Mouse (Mus musculus) heart, postnatal 14 days (tissue): ENCODE measurements around the gene Abcb8. TPM values are rescaled to one million over a fixed set of nuclear protein-coding genes. Genes with fewer than 3 reads are reported as not detected.

Experiments
- DNase-seq, 2 experiments: peaks; one replicate each; pipeline ENCODE4 v3.0.0; 2021 to 2022
- intact Hi-C: fragments of 180-260 bp; cut with DNase I; formaldehyde crosslinking; loops from one replicate; pipeline ENCODE4 v1.15.1; 2025
- long read RNA-seq, 2 experiments: library from polyadenylated mRNA; stranded (forward); transcript quantifications; one replicate each; pipeline ENCODE4 v2.0.0; 2021
- total RNA-seq, 2 experiments: library from RNA; stranded (reverse); gene quantifications; 2 replicates each; pipeline ENCODE4 v1.2.3; 2021

The Abcb8 gene
- 10 to 100 TPM; 81.9 to 87.0 TPM for total RNA-seq
- long read RNA-seq, experiment 1, transcript Abcb8-201 (16 exons, 2,939 nt): major isoform, 97 of 122 reads
- long read RNA-seq, experiment 1, transcript Abcb8-203 (17 exons, 3,074 nt): minor isoform, 5 of 122 reads
- long read RNA-seq, experiment 1, partial matches to known transcripts: 12 of 122 reads
- long read RNA-seq, experiment 1, other reads (novel, unspliced or antisense): 7 of 122 reads
- long read RNA-seq, experiment 2, transcript Abcb8-201 (16 exons, 2,939 nt): major isoform, 84 of 100 reads
- long read RNA-seq, experiment 2, partial matches to known transcripts: 6 of 100 reads
- long read RNA-seq, experiment 2, other reads (novel, unspliced or antisense): 8 of 100 reads

DNA sequence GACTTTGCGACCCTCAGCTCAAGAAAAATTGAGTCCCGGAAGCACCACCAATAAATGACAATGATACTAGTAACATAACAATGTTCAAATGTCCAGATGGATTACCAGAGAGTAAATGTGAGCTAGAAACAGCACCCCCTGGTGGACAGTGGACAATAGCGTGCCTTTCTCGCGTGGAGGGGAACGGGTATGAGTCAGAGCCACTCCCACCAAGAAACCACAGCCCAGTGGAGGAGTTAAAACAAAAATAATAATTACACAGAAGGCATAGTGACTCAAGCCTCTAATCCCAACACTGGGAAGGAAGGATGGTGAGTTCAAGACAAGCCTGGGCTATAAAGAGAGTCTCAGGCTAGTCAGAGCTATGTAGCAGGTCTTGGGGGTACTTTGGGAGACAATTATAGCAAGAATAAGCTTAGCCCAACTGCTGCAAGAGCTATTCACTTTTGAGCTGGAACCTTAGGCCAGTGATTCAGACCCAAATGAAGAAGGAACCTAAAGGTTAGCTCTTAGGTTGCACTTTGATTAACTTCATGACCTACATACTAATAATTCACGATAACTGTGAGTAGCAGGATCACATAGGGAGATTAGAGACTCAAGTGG lies at the start of gene Abcb8:
Gene Abcb8 (plus strand): TSS at position 272 of the 606 bp plus-strand sequence.
- peak; percentile 83 to 90 for DNase-seq
- intact Hi-C loops: loop anchor here (1.0 to 2.0 kb wide), 2 partner anchors 32 to 57 kb away; no protein-coding TSS in a partner anchor

DNA sequence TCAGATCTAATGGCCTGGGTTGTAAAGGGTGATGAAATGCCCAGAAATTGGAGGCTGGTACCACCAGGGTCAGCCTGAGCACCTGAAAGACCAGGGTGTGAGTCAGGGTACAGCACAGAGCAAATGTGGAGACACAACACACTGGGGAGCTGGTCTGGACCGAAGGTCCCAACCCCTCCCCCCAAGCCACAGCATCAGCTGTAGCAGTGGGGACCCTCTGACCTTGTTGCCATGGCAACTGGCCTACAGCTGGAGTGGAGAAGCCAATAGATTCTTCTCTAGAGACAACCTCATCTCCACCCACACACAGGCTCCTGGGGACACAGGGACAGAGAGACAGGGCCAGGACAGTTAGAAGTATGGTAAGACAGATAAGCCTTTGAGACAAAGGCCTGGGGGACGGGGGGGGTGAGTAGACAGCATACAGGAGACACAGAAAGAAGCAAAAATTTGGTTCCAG lies 49.5 kb upstream of the Abcb8 start:
- DNase-seq: no peak
- intact Hi-C loops: no loop called here

GRCm38 (mm10) chr5:24344477-24345051 lies 48.9 kb upstream of the Abcb8 start:
- intact Hi-C loops: no loop called here
- peak; percentile 61 to 67 for DNase-seq

DNA sequence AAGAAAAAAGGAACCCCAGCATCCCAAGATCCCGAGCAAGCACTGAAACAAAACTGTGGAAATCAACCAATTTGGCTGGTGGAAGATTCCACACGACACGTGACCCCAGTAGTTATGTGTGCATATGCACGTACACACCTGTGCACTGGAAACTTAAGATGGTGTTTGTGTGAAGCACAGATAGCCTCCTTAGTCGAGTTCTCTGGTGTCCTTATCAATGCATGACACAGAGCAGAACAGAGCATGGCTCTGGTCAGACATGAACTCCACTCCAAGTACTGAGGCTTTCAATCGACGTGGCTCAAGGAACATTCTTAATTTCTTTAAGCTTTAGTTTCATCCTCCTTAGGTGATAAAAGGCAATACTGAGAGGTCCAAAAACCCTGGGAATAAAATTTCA lies 47.1 kb upstream of the Abcb8 start:
- DNase-seq: no peak
- intact Hi-C loops: no loop called here

GRCm38 (mm10) chr5:24347186-24347875 lies 46.1 kb upstream of the Abcb8 start:
- intact Hi-C loops: no loop called here
- no peak for DNase-seq

DNA sequence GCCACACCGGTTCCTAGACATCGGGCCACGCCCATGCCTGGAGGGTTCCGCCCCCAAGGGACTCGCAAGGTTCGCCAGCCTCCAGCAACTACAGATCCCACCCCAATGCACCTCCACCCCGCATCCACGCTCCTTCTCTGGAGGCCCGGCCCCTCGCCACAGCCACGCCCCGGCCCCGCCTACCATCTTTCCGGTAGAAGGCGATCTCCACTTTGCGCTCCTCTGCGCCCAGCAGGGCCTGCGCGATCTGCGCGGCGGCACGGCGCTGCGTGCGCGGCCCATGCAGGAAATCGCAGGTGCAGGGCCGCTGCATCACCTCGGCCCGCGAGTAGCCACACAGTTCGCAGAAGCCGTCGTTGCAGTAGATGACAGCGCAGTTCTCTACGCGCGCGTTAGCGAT lies 45.3 kb upstream of the Abcb8 start:
- peak; percentile 67 to 73 for DNase-seq
- intact Hi-C loops: no loop called here

DNA sequence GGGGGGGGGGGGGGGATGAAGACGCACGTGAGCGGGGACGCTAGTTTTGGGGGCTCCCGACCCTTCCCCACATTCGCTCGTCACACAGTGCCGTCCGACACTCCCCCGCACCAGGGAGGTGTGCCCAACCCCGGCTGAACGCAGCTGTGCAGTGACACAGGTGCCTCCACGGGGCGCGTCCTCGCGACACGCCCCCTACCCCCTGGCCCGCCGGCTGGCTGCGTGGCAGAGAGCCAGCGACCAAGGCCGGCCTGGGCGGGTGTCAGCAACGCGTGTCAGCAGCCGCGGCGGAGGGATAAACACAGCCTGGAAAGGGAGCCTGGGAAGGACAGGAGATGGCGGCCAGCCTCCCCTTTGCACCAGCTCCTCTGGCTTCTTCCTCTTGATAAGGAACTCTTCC lies 44.9 kb upstream of the Abcb8 start:
- intact Hi-C loops: no loop called here
- peak in 1 of 2 experiments; percentile 68 for DNase-seq

DNA sequence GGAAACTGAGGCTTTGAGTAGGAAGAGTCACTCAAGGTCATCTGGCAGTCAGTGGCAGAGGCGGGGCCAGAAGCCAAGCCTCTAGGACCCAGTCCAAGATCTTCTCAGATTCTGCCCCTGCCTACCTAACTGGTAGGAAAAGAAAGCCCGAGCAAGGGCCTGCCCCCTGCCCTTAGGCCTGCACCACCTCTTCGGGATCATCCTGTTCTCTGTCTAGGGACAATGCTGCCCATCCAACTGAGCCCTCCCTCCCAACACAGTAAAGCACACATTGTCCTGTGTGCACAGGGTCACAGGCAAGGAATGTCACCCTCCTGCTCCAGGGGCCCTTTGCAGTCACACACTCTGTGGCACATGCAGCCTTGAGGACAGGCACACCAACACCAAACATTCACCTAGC lies 43.4 kb upstream of the Abcb8 start:
- intact Hi-C loops: no loop called here
- no peak for DNase-seq

GRCm38 (mm10) chr5:24350531-24351250 lies 42.8 kb upstream of the Abcb8 start:
- peak in 1 of 2 experiments; percentile 50 for DNase-seq
- intact Hi-C loops: no loop called here

DNA sequence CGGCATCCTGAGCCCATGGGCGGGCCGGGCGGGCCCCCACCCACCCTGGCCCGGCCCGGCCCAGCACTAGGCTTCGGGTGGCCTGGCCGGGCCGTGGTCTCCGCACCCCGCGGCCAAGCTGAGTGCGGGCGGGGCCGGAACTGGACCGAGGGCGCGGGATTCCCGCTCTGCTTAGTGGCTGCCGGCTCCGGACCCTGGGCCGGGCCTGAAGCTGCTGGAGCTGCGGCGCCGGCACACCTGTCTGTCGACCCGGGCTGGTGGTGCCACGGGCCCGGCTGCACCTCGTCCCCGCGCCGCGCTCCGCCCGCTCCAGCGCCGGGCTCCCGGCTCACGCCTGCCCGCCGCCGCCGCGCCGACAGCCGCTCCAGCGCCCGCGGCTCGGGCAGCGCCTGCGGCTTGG lies 42.2 kb upstream of the Abcb8 start, which contains the start of gene Kcnh2:
Gene Kcnh2 (minus strand): TSS at position 327 of the 400 bp plus-strand sequence.
- intact Hi-C loops: no loop called here
- no peak for DNase-seq

DNA sequence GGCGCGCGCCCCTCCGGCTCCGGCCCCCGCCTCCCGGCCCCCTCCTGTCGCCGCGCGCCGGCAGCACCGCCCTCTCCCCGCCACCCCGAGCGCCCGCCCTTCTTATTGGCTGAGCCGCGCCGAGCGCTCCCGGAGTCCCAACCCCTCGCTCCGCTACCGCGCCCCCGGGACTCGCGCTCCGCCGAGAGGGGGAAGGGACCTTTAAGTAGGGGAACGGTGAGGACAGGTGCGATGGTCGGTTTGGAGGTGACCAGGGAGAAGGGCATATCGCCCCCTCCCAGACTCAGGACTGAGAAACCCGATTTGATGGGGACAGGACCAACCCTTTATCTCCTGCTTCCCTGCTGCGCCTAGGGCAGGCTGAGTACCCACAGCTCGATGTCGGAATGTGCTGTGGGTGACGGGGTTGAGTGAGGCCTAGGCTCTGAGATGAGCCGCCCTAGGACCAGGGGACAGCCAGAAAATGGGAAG lies 41.7 kb upstream of the Abcb8 start:
- peak; percentile 87 to 89 for DNase-seq
- intact Hi-C loops: no loop called here

DNA sequence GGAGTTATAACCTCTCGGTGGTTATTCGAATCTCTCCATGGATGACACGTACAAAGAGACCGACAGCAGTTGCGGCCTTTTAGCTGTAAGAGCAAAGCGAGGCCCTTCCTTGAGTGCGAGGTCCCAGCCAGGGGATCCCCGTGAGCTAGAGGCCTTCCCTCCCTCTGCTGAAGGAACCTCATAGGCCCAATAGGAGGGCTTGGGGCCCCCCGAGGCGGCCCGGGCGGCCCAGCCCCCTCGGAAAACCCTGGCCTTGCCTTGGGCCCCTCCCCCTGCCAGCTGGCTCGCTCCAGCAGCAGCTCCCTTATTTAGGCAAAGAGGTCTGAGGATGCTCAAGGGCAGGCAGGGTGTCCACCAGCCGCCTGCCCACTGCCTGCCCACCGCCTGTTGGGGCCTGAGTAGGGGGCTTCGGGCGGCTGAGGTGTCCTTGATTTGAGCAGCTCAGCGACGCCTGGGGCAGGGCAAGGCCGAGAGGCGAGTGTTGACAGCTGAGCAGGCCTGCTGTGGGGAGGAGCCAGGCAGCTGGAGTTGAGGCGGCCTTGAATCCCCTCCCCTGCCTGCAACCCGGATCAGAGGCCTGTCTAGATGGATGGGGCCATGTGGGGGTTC lies 41.1 kb upstream of the Abcb8 start:
- intact Hi-C loops: no loop called here
- DNase-seq: peak; percentile 72 to 82

- intact Hi-C loops: no loop called here
- DNase-seq: no peak
Measured at GRCm38 (mm10) chr5:24353327-24353726, 40.1 kb upstream of the Abcb8 start.

DNA sequence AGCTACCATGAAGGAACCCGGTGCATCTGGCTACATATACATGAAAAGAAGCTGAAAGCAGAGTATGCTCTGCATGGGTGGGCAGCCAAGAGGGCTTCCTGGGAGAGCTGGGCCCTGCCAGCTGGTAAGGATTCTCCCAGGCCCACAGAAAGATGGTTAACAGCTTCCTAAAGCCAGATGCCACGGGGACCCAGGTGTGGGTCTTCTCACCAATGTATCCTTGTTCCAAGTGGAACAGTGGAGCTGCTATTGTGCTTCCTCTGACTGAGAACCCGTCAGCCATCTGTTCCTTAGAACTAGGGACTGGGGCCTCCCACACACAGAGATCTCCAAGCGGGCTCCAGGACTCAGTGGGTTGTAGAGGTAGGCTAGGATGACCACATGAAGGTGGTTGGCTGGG lies 36.7 kb upstream of the Abcb8 start:
- no peak for DNase-seq
- intact Hi-C loops: loop anchor here (1.0 kb wide), 1 partner anchor 90 kb away; no protein-coding TSS in a partner anchor

- peak; percentile 82 to 89 for DNase-seq
- intact Hi-C loops: loop anchor here (1.0 kb wide), 1 partner anchor 91 kb away; no protein-coding TSS in a partner anchor
Measured at GRCm38 (mm10) chr5:24357461-24357860, 36.0 kb upstream of the Abcb8 start.

DNA sequence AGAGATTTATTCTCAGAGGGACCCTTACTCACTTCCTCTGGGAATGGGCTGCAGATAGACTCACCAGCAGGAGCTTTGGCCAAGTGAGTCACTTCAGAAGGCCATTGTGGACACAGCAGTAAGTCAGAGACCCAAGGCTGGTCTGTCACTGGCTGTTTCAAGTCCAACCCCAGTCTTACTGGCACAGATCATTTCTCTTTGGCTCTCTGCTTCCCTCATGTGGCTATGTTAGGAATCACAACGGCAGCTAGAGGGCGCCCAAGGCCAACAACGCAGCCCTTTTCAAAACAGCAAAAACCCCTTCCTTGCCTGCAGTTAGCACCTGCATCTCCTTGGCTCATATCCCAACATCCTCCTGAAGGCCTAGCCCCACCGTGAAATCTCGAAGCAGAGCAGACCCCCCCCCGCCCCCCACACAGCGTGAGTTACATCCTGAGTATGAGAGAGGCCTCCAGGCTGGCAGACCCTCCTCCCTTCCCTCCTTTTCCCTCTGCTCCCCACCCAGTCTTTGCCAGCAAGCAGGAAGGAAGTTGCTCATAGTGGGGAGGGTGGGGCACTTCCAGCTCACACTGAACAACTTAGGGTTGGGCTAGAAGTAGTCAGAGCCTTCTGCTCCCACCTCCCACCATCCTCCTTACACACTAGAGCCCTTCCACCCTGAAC lies 32.5 kb upstream of the Abcb8 start:
- DNase-seq: peak; percentile 84 to 92
- intact Hi-C loops: loop anchor here (1.0 kb wide), 2 partner anchors 25 to 32 kb away; partner anchors contain the start of gene Abcb8

DNA sequence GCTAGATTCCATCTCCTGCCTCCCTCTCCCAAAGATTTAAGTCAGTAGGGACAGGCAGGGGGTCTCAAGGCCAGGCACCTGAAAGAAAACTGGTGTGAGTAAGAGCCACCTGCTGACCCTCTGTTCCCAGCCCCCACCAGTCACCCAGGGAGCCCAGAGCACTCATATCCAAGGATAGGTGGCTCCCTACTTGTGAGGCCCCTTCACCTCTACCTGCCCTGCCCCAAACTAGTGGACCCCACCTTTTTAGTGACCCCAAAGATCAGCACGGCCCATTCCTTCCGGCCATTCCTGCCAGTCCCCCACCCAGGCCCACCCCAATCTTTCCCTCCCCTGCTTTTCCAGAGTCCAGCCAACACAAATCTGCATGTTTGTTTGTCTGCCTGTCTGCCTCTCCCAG lies 30.0 kb upstream of the Abcb8 start:
- intact Hi-C loops: loop anchor here (1.0 kb wide), 1 partner anchor 23 kb away; no protein-coding TSS in a partner anchor
- DNase-seq: no peak

DNA sequence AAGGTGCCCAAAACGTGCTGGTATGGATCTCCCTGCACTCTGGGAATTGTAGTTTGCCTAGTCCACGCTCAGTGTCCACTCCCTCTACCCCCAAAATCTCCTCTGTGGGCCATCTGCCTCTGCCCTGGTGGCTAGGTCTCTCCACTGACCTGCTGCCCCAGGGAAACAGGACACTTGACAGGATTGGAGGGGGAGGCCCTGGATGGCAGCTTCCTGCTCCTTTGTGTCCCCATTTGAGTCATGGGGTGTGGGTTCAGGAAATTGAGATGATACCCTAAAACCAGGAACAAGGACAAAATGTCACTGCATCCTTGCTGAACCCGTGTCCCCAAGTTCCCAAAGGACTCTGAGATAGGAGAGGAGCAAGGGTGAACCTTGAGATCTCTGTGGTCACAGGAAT lies 29.4 kb upstream of the Abcb8 start:
- intact Hi-C loops: loop anchor here (2.0 kb wide), 1 partner anchor 19 kb away; no protein-coding TSS in a partner anchor
- DNase-seq: no peak

GRCm38 (mm10) chr5:24364508-24364907 lies 29.0 kb upstream of the Abcb8 start, which contains the start of gene Nos3:
Nos3 (plus strand) TSS chr5:24364810.
- intact Hi-C loops: loop anchor here (2.0 kb wide), 1 partner anchor 18 kb away; no protein-coding TSS in a partner anchor
- DNase-seq: peak; percentile 75 to 76
